Mouse (Mus musculus) brain, embryonic 14.5 days (tissue): ENCODE measurements around the gene Arhgap19.

ENCODE experiments used
- CTCF ChIP-seq: fragments of 200-500 bp; IDR thresholded peaks from 2 replicates; pipeline ENCODE4 v1.5.1; 2012; ENCODE audit warnings: inconsistent platforms, mild to moderate bottlenecking, moderate library complexity, borderline replicate concordance; ENCODE audit not compliant: insufficient read depth, insufficient read length; ENCODE audit errors: extremely low read depth
- POLR2A ChIP-seq: fragments of 200-500 bp; IDR thresholded peaks from 2 replicates; pipeline ENCODE4 v1.6.1; 2012; ENCODE audit warnings: mild to moderate bottlenecking, inconsistent platforms, borderline replicate concordance; ENCODE audit not compliant: poor library complexity, insufficient read depth, insufficient read length, severe bottlenecking; ENCODE audit errors: extremely low read depth

DNA sequence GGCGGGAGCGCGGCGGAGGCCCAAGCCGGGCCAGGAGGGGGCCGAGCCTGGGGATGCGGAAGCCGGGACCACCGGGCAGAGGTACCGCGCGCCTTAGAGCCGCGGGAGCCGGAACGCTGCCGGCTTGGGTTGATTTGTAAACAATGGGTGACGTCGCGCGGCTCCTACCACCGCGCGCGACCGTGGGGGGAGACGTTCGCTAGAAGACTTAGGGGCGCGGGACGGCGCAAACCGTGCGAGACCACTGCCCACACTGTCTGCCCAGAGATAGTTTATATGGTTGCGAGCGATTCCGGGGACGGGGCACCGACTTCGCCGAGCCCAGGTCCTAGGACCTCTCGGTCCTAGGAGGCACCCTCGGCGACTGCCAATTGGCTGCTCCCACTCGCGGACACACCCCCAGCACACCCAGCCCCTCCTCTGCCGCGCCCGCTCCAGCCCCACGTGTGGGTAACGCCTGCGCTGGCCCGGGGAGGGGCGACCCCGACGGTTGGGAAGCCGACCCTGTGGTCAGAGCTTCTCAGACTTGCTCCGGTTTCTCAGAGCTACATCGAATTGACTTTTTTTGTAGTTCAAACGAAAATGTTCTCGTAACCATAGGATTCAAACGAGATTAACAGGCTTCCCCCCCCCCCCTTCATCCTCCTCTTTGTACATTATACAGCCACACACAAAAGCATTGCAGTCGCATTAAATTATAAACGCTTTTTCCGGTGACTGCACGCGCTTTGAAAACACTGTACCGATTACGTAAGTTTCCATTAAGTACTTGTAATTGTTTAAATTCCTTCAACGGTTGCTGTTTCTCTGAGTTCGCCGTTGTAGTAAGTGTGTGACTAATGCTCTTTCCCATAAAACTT is 46.4 kb upstream of the Arhgap19 start, which contains the start of gene Frat2:
- TF ChIP-seq CTCF (no peak), POLR2A (peak; percentile 46; the same call in 1 of the 2 replicates)
